Comparison of ENCODE assay signal across 7 mouse cellular contexts in genomic region chr13:117023346-117024050, GRCm38 (mm10). TPM values are rescaled to one million over a fixed set of nuclear protein-coding genes. Genes with fewer than 3 reads are reported as not detected.
A peak's percentile ranks its signal among the peaks of the same experiment; 100 is the strongest.
DNase-seq lines count a peak whose midpoint lies in the region; TF ChIP-seq lines count a peak whose summit lies in the region.

No protein-coding gene starts in this region.

- no peaks in the 10 kb centered on the region for H3K36me3 ChIP-seq in spleen, adult 2 months (ENCODE audit: control insufficient read depth, insufficient read depth, low read length)
- no peaks in the 10 kb centered on the region for H3K36me3 ChIP-seq in forebrain, embryonic 10.5 days (replicated peaks)
- H3K36me3 ChIP-seq in limb, embryonic 10.5 days: no peaks in the 10 kb centered on the region
- H3K36me3 ChIP-seq in small intestine, adult 2 months (ENCODE audit: control insufficient read depth, insufficient read depth, low read length): no peaks in the 10 kb centered on the region

- no peaks in the 10 kb centered on the region for H3K27me3 ChIP-seq in spleen, adult 2 months (ENCODE audit: control insufficient read depth, insufficient read depth, low read length)
- peaks cover 19% of the 10 kb centered on the region for H3K27me3 ChIP-seq in forebrain, embryonic 10.5 days (ENCODE audit: poor library complexity, severe bottlenecking)
- H3K27me3 ChIP-seq in limb, embryonic 10.5 days (ENCODE audit: low read depth, poor library complexity, severe bottlenecking): peaks cover 18% of the 10 kb centered on the region
- H3K27me3 ChIP-seq in small intestine, adult 2 months (ENCODE audit: control insufficient read depth, insufficient read depth, low read length): peaks cover 5% of the 10 kb centered on the region; the same call in 1 of the 2 replicates

- DNase-seq in spleen, adult 2 months (ENCODE audit: low read depth in 1 of 2, low spot score in 2 of 2): no peak
- no peak for DNase-seq in spleen, postnatal 14 days (ENCODE audit: low spot score in 2 of 2)
- DNase-seq in forebrain, embryonic 10.5 days (ENCODE audit: extremely low spot score, low spot score): no peak
- DNase-seq in limb, embryonic 10.5 days (ENCODE audit: low spot score): no peak
- DNase-seq in gastrocnemius, postnatal 25 days: no peak
- no peak for DNase-seq in cerebellum, adult 8-10 months

- H3K9me3 ChIP-seq in forebrain, embryonic 10.5 days: no peaks in the 10 kb centered on the region
- no peaks in the 10 kb centered on the region for H3K9me3 ChIP-seq in limb, embryonic 10.5 days (replicated peaks)

- H3K4me1 ChIP-seq in spleen, adult 2 months (ENCODE audit: control insufficient read depth, insufficient read depth, insufficient read length): peaks cover 24% of the 10 kb centered on the region
- H3K4me1 ChIP-seq in forebrain, embryonic 10.5 days: peaks cover 36% of the 10 kb centered on the region
- peaks cover 28% of the 10 kb centered on the region for H3K4me1 ChIP-seq in limb, embryonic 10.5 days
- 0 out of 2 replicates have a peak, but pooled peaks cover 3% of the 10 kb centered on the region for H3K4me1 ChIP-seq in small intestine, adult 2 months (ENCODE audit: control insufficient read depth, insufficient read depth, insufficient read length, low read length)

- H3K4me3 ChIP-seq in spleen, adult 2 months (ENCODE audit: extremely low read depth, insufficient read depth, insufficient read length): peak overlapping the region; percentile 69
- H3K4me3 ChIP-seq in forebrain, embryonic 10.5 days: peak overlapping the region; percentile 77
- H3K4me3 ChIP-seq in limb, embryonic 10.5 days: peak overlapping the region; percentile 85
- H3K4me3 ChIP-seq in small intestine, adult 2 months (ENCODE audit: low read depth, low read length): no peak overlapping the region

- no peak for TF ChIP-seq CTCF in spleen, adult 2 months (IDR thresholded peaks at IDR 0.05; ENCODE audit: extremely low read depth, insufficient read depth, insufficient read length, insufficient replicate concordance)
- TF ChIP-seq CTCF in small intestine, adult 2 months (IDR thresholded peaks at IDR 0.05; ENCODE audit: extremely low read depth, insufficient read length, insufficient replicate concordance, low read depth, low read length): no peak

- no peak for TF ChIP-seq POLR2A in spleen, adult 2 months (IDR thresholded peaks at IDR 0.05; ENCODE audit: low read depth, low read length)
- TF ChIP-seq POLR2A in small intestine, adult 2 months (IDR thresholded peaks at IDR 0.05; ENCODE audit: low read depth, low read length): no peak

- H3K27ac ChIP-seq in spleen, adult 2 months (ENCODE audit: insufficient read depth, low read length): peak overlapping the region; percentile 100; the same call in 1 of the 2 replicates
- H3K27ac ChIP-seq in forebrain, embryonic 10.5 days: peak overlapping the region; percentile 97
- peak overlapping the region; percentile 98 for H3K27ac ChIP-seq in limb, embryonic 10.5 days
- H3K27ac ChIP-seq in small intestine, adult 2 months (ENCODE audit: insufficient read depth, low read depth, low read length): 0 out of 2 replicates have a peak overlapping the region, but pooled peaks have one; percentile 41

- 2% methylated on average over 12 of the region's 12 CpGs for whole genome bisulfite sequencing in spleen, adult 2 months
- WGBS in forebrain, embryonic 10.5 days: 19% methylated on average over 12 of the region's 12 CpGs
- WGBS in limb, embryonic 10.5 days: 17% methylated on average over 12 of the region's 12 CpGs
- 39% methylated on average over 12 of the region's 12 CpGs for WGBS in small intestine, adult 2 months

RNA-seq across cellular contexts. Expression of gene Parp8, which starts 1.8 kb away (rescaled TPM):
- polyA plus RNA-seq in spleen, adult 2 months (2012; rRNA removed): 10.8 TPM in 2 replicates
- polyA plus RNA-seq in forebrain, embryonic 10.5 days (2016; fragmentation: Nextera tagmentation; extraction: Ambion mirVana): 8.6 and 9.5 TPM in 2 replicates
- 11.1 and 14.7 TPM in 2 replicates for polyA plus RNA-seq in limb, embryonic 10.5 days (2016; fragmentation: Nextera tagmentation; extraction: Ambion mirVana)
- polyA plus RNA-seq in small intestine, adult 2 months (2012; rRNA removed): 0.89 and 1.6 TPM in 2 replicates
- 10 to 100 TPM; 11.1 to 14.9 TPM for total RNA-seq in gastrocnemius, postnatal 25 days (2021)

Comparison
In these comparisons a context has a peak if more than half of its experiments do, and no peak if none do; other contexts are left out.
1. H3K27ac ChIP-seq: peak in every context shown above with its lines; median percentile 100 in spleen, adult 2 months; 98 in limb, embryonic 10.5 days; 97 in forebrain, embryonic 10.5 days; 41 in small intestine, adult 2 months.